Mouse (Mus musculus) spleen, adult 2 months (tissue): ENCODE results near the gene Notch2.

Source experiments
- CTCF ChIP-seq: fragments of 200-500 bp; IDR thresholded peaks from 2 replicates; pipeline ENCODE4 v1.5.1; 2011; ENCODE audit warnings: mild to moderate bottlenecking, inconsistent platforms; ENCODE audit not compliant: insufficient read depth, insufficient read length, insufficient replicate concordance; ENCODE audit errors: extremely low read depth
- POLR2A ChIP-seq: fragments of 200-500 bp; IDR thresholded peaks from 2 replicates; pipeline ENCODE4 v1.6.1; 2011; ENCODE audit warnings: low read depth, low read length, inconsistent platforms

- no peak for TF ChIP-seq CTCF
- TF ChIP-seq POLR2A = no peak
These were observed 88.2 kb downstream of the Notch2 start for GRCm38 (mm10) chr3:98101541-98101940.
